ENCODE assay signal across 8 mouse cellular contexts in genomic region chr17:26452371-26452972, GRCm38 (mm10). TPM values are rescaled to one million over a fixed set of nuclear protein-coding genes. Genes with fewer than 3 reads are reported as not detected.
A peak's percentile ranks its signal among the peaks of the same experiment; 100 is the strongest.
DNase-seq lines count a peak whose midpoint lies in the region; ATAC-seq and TF ChIP-seq lines count a peak whose summit lies in the region.

No protein-coding gene starts in this region.

- no peak overlapping the region for H3K4me3 ChIP-seq in hindbrain, embryonic 11.5 days (ENCODE audit: low read depth, low read length)
- no peak overlapping the region for H3K4me3 ChIP-seq in hindbrain, embryonic 16.5 days (ENCODE audit: low read length)
- no peak overlapping the region for H3K4me3 ChIP-seq in heart, embryonic 15.5 days
- H3K4me3 ChIP-seq in layer of hippocampus, adult 2 months: no peak overlapping the region

- peak; percentile 56 for DNase-seq in hindbrain, embryonic 11.5 days (ENCODE audit: low spot score)
- peak; percentile 20 for DNase-seq in T-cell, adult 2 months (ENCODE audit: low spot score)
- peak; percentile 35 for DNase-seq in embryo, embryonic 11.5 days (ENCODE audit: low read depth, low spot score)
- DNase-seq in layer of hippocampus, adult 2 months (ENCODE audit: low spot score in 2 of 2): peak; percentile 58 to 72
- DNase-seq in lung, postnatal 4 days: peak; percentile 48 to 77
- DNase-seq in thymus, postnatal 0 days (ENCODE audit: low spot score): peak; percentile 63

- no peaks in the 10 kb centered on the region for H3K4me1 ChIP-seq in hindbrain, embryonic 11.5 days (replicated peaks; ENCODE audit: control insufficient read depth, insufficient read depth, low read length)
- H3K4me1 ChIP-seq in hindbrain, embryonic 16.5 days (ENCODE audit: control insufficient read depth, insufficient read depth, low read depth, low read length): no peaks in the 10 kb centered on the region
- peaks cover 18% of the 10 kb centered on the region for H3K4me1 ChIP-seq in heart, embryonic 15.5 days (replicated peaks)

- H3K9me3 ChIP-seq in hindbrain, embryonic 11.5 days (ENCODE audit: control insufficient read depth, low read length): no peaks in the 10 kb centered on the region
- no peaks in the 10 kb centered on the region for H3K9me3 ChIP-seq in hindbrain, embryonic 16.5 days (ENCODE audit: control insufficient read depth, low read length)
- no peaks in the 10 kb centered on the region for H3K9me3 ChIP-seq in heart, embryonic 15.5 days (replicated peaks)

- no peak overlapping the region for H3K9ac ChIP-seq in hindbrain, embryonic 11.5 days (ENCODE audit: low read depth, low read length)
- H3K9ac ChIP-seq in hindbrain, embryonic 16.5 days (ENCODE audit: low read depth, low read length): no peak overlapping the region
- no peak overlapping the region for H3K9ac ChIP-seq in heart, embryonic 15.5 days

- no peak for ATAC-seq in hindbrain, embryonic 11.5 days (ENCODE audit: low FRiP score)
- no peak for ATAC-seq in hindbrain, embryonic 16.5 days
- peak; percentile 19; the same call in 1 of the 2 replicates for ATAC-seq in heart, embryonic 15.5 days (replicated peaks; ENCODE audit: insufficient number of reproducible peaks, insufficient read depth, low FRiP score, low read depth)

- no peaks in the 10 kb centered on the region for H3K36me3 ChIP-seq in hindbrain, embryonic 11.5 days (ENCODE audit: control insufficient read depth, insufficient read depth, low read length)
- H3K36me3 ChIP-seq in hindbrain, embryonic 16.5 days (ENCODE audit: control insufficient read depth, insufficient read depth, low read length): peaks cover 3% of the 10 kb centered on the region; the same call in 1 of the 2 replicates
- H3K36me3 ChIP-seq in heart, embryonic 15.5 days: 0 out of 2 replicates have a peak, but pooled peaks cover under 1% of the 10 kb centered on the region

- no peak overlapping the region for H3K27ac ChIP-seq in hindbrain, embryonic 11.5 days (ENCODE audit: low read depth, low read length)
- H3K27ac ChIP-seq in hindbrain, embryonic 16.5 days (ENCODE audit: low read depth, low read length): no peak overlapping the region
- peak overlapping the region; percentile 71 for H3K27ac ChIP-seq in heart, embryonic 15.5 days
- H3K27ac ChIP-seq in layer of hippocampus, adult 2 months: no peak overlapping the region; the same call in 1 of the 2 replicates

- WGBS in hindbrain, embryonic 11.5 days: 64% methylated on average over 5 of the region's 5 CpGs
- WGBS in hindbrain, embryonic 16.5 days: 60% methylated on average over 5 of the region's 5 CpGs
- whole genome bisulfite sequencing in heart, embryonic 15.5 days: 60% methylated on average over 5 of the region's 5 CpGs

- peak; percentile 87 for TF ChIP-seq CTCF in layer of hippocampus, adult 2 months (conservative IDR thresholded peaks at IDR 0.05)

- H3K27me3 ChIP-seq in hindbrain, embryonic 11.5 days (ENCODE audit: control insufficient read depth, insufficient read depth, low read length): no peaks in the 10 kb centered on the region
- no peaks in the 10 kb centered on the region for H3K27me3 ChIP-seq in hindbrain, embryonic 16.5 days (replicated peaks; ENCODE audit: control insufficient read depth, insufficient read depth, low read length)
- H3K27me3 ChIP-seq in heart, embryonic 15.5 days: no peaks in the 10 kb centered on the region

- no peak overlapping the region for H3K4me2 ChIP-seq in hindbrain, embryonic 11.5 days (replicated peaks; ENCODE audit: low read depth, low read length)
- H3K4me2 ChIP-seq in hindbrain, embryonic 16.5 days (ENCODE audit: low read length): no peak overlapping the region
- H3K4me2 ChIP-seq in heart, embryonic 15.5 days: no peak overlapping the region

RNA-seq across cellular contexts. Expression of gene Neurl1b, which starts 37.8 kb away (rescaled TPM):
- 0.25 and 0.79 TPM in 2 replicates for polyA plus RNA-seq in hindbrain, embryonic 11.5 days (2014; fragmentation: Nextera tagmentation; extraction: Ambion mirVana)
- polyA plus RNA-seq in hindbrain, embryonic 16.5 days (2015; fragmentation: Nextera tagmentation; extraction: Ambion mirVana): 1.9 and 2.2 TPM in 2 replicates
- polyA plus RNA-seq in heart, embryonic 15.5 days (2015; fragmentation: Nextera tagmentation; extraction: Ambion mirVana): 2.5 and 2.7 TPM in 2 replicates
- total RNA-seq in layer of hippocampus, adult 2 months (2021): 10 to 100 TPM; 68.8 to 75.0 TPM
- polyA plus RNA-seq in thymus, postnatal 0 days (2015; fragmentation: Nextera tagmentation; extraction: Ambion mirVana): 0.39 and 1.3 TPM in 2 replicates
